Mouse (Mus musculus) thymus, adult 2 months (tissue): ENCODE data around the gene Edil3. TPM values are rescaled to one million over a fixed set of nuclear protein-coding genes. Genes with fewer than 3 reads are reported as not detected.

Source experiments
- DNase-seq: peaks from one replicate; pipeline ENCODE4 v3.0.0; 2021
- H3K27ac ChIP-seq: fragments of 200-500 bp; 2 replicates; pipeline ENCODE4 v1.5.1; 2012; ENCODE audit warnings: low read length, control low read depth; ENCODE audit not compliant: control insufficient read depth, insufficient read depth
- H3K27me3 ChIP-seq: fragments of 200-500 bp; 2 replicates; pipeline ENCODE4 v1.6.1; 2012; ENCODE audit warnings: mild to moderate bottlenecking, low read length, moderate library complexity, mixed read lengths; ENCODE audit not compliant: control insufficient read depth, insufficient read depth
- H3K36me3 ChIP-seq: fragments of 200-500 bp; 2 replicates; pipeline ENCODE4 v1.6.1; 2012; ENCODE audit warnings: mild to moderate bottlenecking, low read length, moderate library complexity; ENCODE audit not compliant: control insufficient read depth, insufficient read depth
- H3K4me1 ChIP-seq: fragments of 200-500 bp; replicated peaks from 2 replicates; pipeline ENCODE4 v1.6.1; 2012; ENCODE audit warnings: low read length; ENCODE audit not compliant: control insufficient read depth, insufficient read depth
- H3K4me3 ChIP-seq: fragments of 200-500 bp; 2 replicates; pipeline ENCODE4 v1.5.1; 2012; ENCODE audit warnings: mild to moderate bottlenecking, low read length, control low read depth, moderate library complexity; ENCODE audit not compliant: control insufficient read depth, insufficient read depth
- CTCF ChIP-seq: fragments of 200-500 bp; IDR thresholded peaks from 2 replicates; pipeline ENCODE4 v1.5.1; 2012; ENCODE audit warnings: mild to moderate bottlenecking, control low read depth, low read length, moderate library complexity, borderline replicate concordance; ENCODE audit not compliant: control insufficient read depth, poor library complexity, insufficient read depth; ENCODE audit errors: extremely low read depth
- POLR2A ChIP-seq: fragments of 200-500 bp; IDR thresholded peaks from 2 replicates; pipeline ENCODE4 v1.6.1; 2012; ENCODE audit warnings: mild to moderate bottlenecking, low read length, control low read depth, moderate library complexity; ENCODE audit not compliant: control insufficient read depth, poor library complexity, insufficient read depth; ENCODE audit errors: extremely low read depth
- WGBS: fragments of 180-500 bp; shearing (Covaris S2); methylation state at CpG from one replicate; pipeline ENCODE4 v1.1.7; 2018; 5-methylcytosine and 5-hydroxymethylcytosine counted together
- polyA plus RNA-seq: library from polyadenylated mRNA; depleted of rRNA; stranded (reverse); fragments of >200 nt; gene quantifications from 2 replicates; pipeline ENCODE4 v1.2.3, GENCODE M21; 2012

Edil3 gene
- polyA plus RNA-seq, 1 experiment, result not detected

- H3K36me3 ChIP-seq, result no peaks in the 10 kb centered on the region
- no peaks in the 10 kb centered on the region for H3K4me1 ChIP-seq
- H3K27ac ChIP-seq, result no peak overlapping the region
- no peaks in the 10 kb centered on the region for H3K27me3 ChIP-seq
- TF ChIP-seq POLR2A (no peak), CTCF (no peak)
- no peak overlapping the region for H3K4me3 ChIP-seq
- DNase-seq, result no peak
- WGBS, result 3% methylated on average over 1 of the region's 1 CpGs
Observed at GRCm38 (mm10) chr13:89256906-89257305, 435.6 kb downstream of the Edil3 start.

- Histone ChIP-seq H3K27ac (no peak overlapping the region), H3K4me3 (no peak overlapping the region), H3K27me3 (no peaks in the 10 kb centered on the region), H3K4me1 (no peaks in the 10 kb centered on the region), H3K36me3 (no peaks in the 10 kb centered on the region)
- DNase-seq, result no peak
- TF ChIP-seq CTCF (no peak), POLR2A (no peak)
- WGBS, result 89% methylated on average over 5 of the region's 5 CpGs
Observed at GRCm38 (mm10) chr13:89286696-89287305, 465.5 kb downstream of the Edil3 start.

- WGBS, result 32% methylated on average over 4 of the region's 4 CpGs
- H3K36me3 ChIP-seq, result no peaks in the 10 kb centered on the region
- no peak overlapping the region for H3K27ac ChIP-seq
- H3K27me3 ChIP-seq, result no peaks in the 10 kb centered on the region
- no peak for DNase-seq
- H3K4me3 ChIP-seq, result no peak overlapping the region
- no peaks in the 10 kb centered on the region for H3K4me1 ChIP-seq
- TF ChIP-seq CTCF (no peak), POLR2A (no peak)
Observed at GRCm38 (mm10) chr13:89288201-89288600, 466.9 kb downstream of the Edil3 start.

- Histone ChIP-seq H3K27me3 (no peaks in the 10 kb centered on the region), H3K36me3 (no peaks in the 10 kb centered on the region), H3K4me1 (no peaks in the 10 kb centered on the region), H3K4me3 (no peak overlapping the region), H3K27ac (no peak overlapping the region)
- WGBS, result 59% methylated on average over 1 of the region's 1 CpGs
- TF ChIP-seq CTCF, result no peak
- no peak for TF ChIP-seq POLR2A
- no peak for DNase-seq
Observed at GRCm38 (mm10) chr13:89321155-89321554, 499.9 kb downstream of the Edil3 start.

- WGBS, result 87% methylated on average over 2 of the region's 2 CpGs
Observed at GRCm38 (mm10) chr13:89324282-89324681, 503.0 kb downstream of the Edil3 start.

GRCm38 (mm10) chr13:89334494-89334893 is 513.2 kb downstream of the Edil3 start:
- no peak overlapping the region for H3K4me3 ChIP-seq
- no peaks in the 10 kb centered on the region for H3K4me1 ChIP-seq
- no peaks in the 10 kb centered on the region for H3K36me3 ChIP-seq
- no peaks in the 10 kb centered on the region for H3K27me3 ChIP-seq
- DNase-seq, result no peak
- H3K27ac ChIP-seq, result no peak overlapping the region
- 86% methylated on average over 1 of the region's 1 CpGs for WGBS
- TF ChIP-seq POLR2A (no peak), CTCF (no peak)

More at GRCm38 (mm10) chr13:89324282-89324681, 503.0 kb downstream of the Edil3 start:
- H3K36me3 ChIP-seq, result no peaks in the 10 kb centered on the region
- no peaks in the 10 kb centered on the region for H3K27me3 ChIP-seq
- no peaks in the 10 kb centered on the region for H3K4me1 ChIP-seq
- no peak overlapping the region for H3K27ac ChIP-seq
- DNase-seq, result no peak
- TF ChIP-seq POLR2A, result no peak
- TF ChIP-seq CTCF, result no peak
- H3K4me3 ChIP-seq, result no peak overlapping the region
